Mouse (Mus musculus): ENCODE data around the gene Btg2.

DNA sequence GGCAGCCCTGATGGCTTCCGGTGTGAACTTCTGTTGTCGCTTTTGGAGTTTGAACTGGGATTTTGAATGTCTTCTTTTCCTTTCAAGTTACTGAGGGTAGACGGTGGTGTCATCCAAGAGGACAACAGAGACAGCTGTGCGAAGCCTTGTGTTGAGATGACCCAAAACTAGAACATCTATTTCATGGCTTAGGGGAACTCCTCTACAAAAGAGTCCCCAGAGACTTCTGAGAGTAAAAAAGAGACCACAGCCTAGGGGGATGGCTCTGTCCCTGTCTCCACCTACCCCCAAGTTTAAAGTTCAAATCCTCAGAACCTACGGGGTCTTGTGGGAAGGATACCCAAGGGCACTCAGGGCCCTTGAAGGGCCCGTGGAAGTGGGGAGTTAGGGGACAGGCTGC lies 34.1 kb downstream of the Btg2 start:
- no peak for TF ChIP-seq POLR2A (IDR thresholded peaks at IDR 0.05; ENCODE audit: extremely low read depth, insufficient read depth, low read length)
- TF ChIP-seq CTCF (IDR thresholded peaks at IDR 0.05; ENCODE audit: extremely low read depth, insufficient read depth, low read length), result no peak
